ENCODE assay signal across 7 mouse cellular contexts in the genomic region with DNA sequence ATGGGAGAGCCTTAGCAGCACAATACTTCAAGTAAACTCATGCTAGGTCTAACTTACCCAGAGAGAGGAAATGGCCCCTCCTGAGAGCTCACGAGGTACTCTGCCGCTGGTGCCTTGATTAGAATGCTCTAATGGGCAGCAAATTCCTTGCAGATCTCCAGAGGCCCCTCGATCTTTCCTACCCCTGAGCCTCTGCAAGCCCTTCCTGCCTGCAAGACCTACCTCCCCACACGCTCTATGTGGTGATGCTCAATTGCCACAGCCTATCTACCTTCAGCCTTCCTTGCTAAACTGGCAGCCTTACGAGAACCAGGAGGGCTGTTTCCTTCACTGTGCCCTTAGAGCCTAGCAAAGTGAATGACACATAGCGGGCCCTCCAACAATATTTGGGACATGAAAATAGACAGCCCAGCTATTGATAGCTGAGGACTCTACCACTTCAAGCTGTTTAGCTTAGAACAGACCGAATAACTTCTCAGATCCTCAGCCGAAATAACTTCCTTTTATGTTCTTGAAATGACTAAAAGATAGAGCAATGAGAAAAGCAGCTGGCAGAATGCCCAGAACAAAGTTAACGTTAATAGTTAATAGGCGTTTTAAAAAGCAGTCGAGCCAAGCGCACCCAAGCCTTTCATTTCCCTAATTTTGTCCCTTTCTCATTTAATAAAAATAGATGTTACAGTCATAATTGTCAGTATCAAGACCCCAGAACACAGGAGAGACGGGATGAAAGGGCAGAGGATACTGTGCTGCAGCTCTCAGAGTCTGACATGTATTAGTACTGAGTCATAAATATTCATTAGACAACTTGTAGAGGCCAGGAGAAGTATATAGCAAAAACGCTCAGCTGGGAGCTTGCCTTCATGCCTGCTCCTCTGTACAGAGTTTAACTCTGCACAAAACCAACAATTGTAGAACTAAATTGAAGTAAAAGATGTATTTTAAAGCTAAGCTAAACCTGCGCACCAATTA. TPM values are rescaled to one million over a fixed set of nuclear protein-coding genes. Genes with fewer than 3 reads are reported as not detected.
DNase-seq lines count a peak whose midpoint lies in the region; ATAC-seq lines count a peak whose summit lies in the region.

No protein-coding gene starts in this region.

- H3K27ac ChIP-seq in embryonic facial prominence, embryonic 13.5 days = no peak overlapping the region

- DNase-seq in right cerebral cortex, adult 18-20 months = peak; percentile 23
- DNase-seq in right cerebral cortex, postnatal 14 days = no peak
- DNase-seq in kidney, adult 9 months = peak; percentile 75
- DNase-seq in thymus, postnatal 36 days = no peak
- DNase-seq in thymus, postnatal 4 days = no peak

- 0 out of 2 replicates have a peak overlapping the region, but pooled peaks have one; percentile 9 for H3K4me2 ChIP-seq in embryonic facial prominence, embryonic 13.5 days

- no peak for ATAC-seq in embryonic facial prominence, embryonic 13.5 days (ENCODE audit: insufficient number of reproducible peaks, insufficient read depth, low FRiP score, low TSS enrichment, low read depth)
- peak; percentile 13 for ATAC-seq in neutrophil, adult 5-6 weeks (ENCODE audit: extremely low read depth, insufficient number of reproducible peaks, low FRiP score, poor library complexity, severe bottlenecking)

- H3K36me3 ChIP-seq in embryonic facial prominence, embryonic 13.5 days = no peaks in the 10 kb centered on the region

- H3K4me3 ChIP-seq in embryonic facial prominence, embryonic 13.5 days = no peak overlapping the region

- WGBS in embryonic facial prominence, embryonic 13.5 days = 33% methylated on average over 15 of the region's 15 CpGs

- H3K9me3 ChIP-seq in embryonic facial prominence, embryonic 13.5 days = no peaks in the 10 kb centered on the region

- no peaks in the 10 kb centered on the region for H3K27me3 ChIP-seq in embryonic facial prominence, embryonic 13.5 days

- no peak overlapping the region for H3K9ac ChIP-seq in embryonic facial prominence, embryonic 13.5 days

- peaks cover 31% of the 10 kb centered on the region for H3K4me1 ChIP-seq in embryonic facial prominence, embryonic 13.5 days

RNA-seq across cellular contexts. Expression of a gene that starts 17.9 kb away (rescaled TPM):
- 64.1 and 64.5 TPM in 2 replicates for polyA plus RNA-seq in embryonic facial prominence, embryonic 13.5 days (2015; fragmentation: Nextera tagmentation; extraction: Ambion mirVana)
- total RNA-seq in neutrophil, adult 5-6 weeks (2017) = 94.5 and 97.1 TPM in 2 replicates

Comparison
In these comparisons a context has a peak if more than half of its experiments do, and no peak if none do; other contexts are left out.
1. DNase-seq: peak in right cerebral cortex, adult 18-20 months (single experiment) and kidney, adult 9 months (single experiment); none in right cerebral cortex, postnatal 14 days (single experiment), thymus, postnatal 36 days (0 of 2) and thymus, postnatal 4 days (single experiment).